Mouse (Mus musculus): ENCODE measurements around the gene 1700129C05Rik. TPM values are rescaled to one million over a fixed set of nuclear protein-coding genes. Genes with fewer than 3 reads are reported as not detected.

The 1700129C05Rik gene
- polyA plus RNA-seq, 1 experiment from 2014 or later = not detected

Other genes starting within 250 kb of the 1700129C05Rik start
- not detected in 2 replicates for gene Gm5142, start 35.9 kb upstream of the 1700129C05Rik start, polyA plus RNA-seq (2016; fragmentation: Nextera tagmentation; extraction: Ambion mirVana)
- gene Rcbtb1, start 58.3 kb upstream of the 1700129C05Rik start, polyA plus RNA-seq (2016; fragmentation: Nextera tagmentation; extraction: Ambion mirVana) = 121 and 122 TPM in 2 replicates
- not detected in 2 replicates for gene Gm6904, start 117.3 kb upstream of the 1700129C05Rik start, polyA plus RNA-seq (2016; fragmentation: Nextera tagmentation; extraction: Ambion mirVana)
- not detected in 2 replicates for gene Phf11a, start 154.6 kb upstream of the 1700129C05Rik start, polyA plus RNA-seq (2016; fragmentation: Nextera tagmentation; extraction: Ambion mirVana)
- 0.22 and 0.39 TPM in 2 replicates for gene Phf11b, start 198.5 kb upstream of the 1700129C05Rik start, polyA plus RNA-seq (2016; fragmentation: Nextera tagmentation; extraction: Ambion mirVana)
- gene Phf11d, start 222.6 kb upstream of the 1700129C05Rik start, polyA plus RNA-seq (2016; fragmentation: Nextera tagmentation; extraction: Ambion mirVana) = 0.19 and 0.29 TPM in 2 replicates

Data from midbrain, embryonic 12.5 days (tissue).